Mouse (Mus musculus) kidney, postnatal 10 days (tissue): ENCODE measurements at regions not wholly inside any gene's neighbourhood (a gene's known extent, or its start where the extent isn't known, plus 50 kb on each side); places are given as distances from the start of the nearest gene placed in this dataset.
"Not testable (repeated sequence)": the region's sequence is repeated elsewhere in the genome, so short reads cannot be mapped to it uniquely, and the experiment has no call there.

ENCODE experiments used
- DNase-seq: peaks from one replicate; pipeline ENCODE4 v3.0.0; 2021; ENCODE audit warnings: mixed read lengths

DNA sequence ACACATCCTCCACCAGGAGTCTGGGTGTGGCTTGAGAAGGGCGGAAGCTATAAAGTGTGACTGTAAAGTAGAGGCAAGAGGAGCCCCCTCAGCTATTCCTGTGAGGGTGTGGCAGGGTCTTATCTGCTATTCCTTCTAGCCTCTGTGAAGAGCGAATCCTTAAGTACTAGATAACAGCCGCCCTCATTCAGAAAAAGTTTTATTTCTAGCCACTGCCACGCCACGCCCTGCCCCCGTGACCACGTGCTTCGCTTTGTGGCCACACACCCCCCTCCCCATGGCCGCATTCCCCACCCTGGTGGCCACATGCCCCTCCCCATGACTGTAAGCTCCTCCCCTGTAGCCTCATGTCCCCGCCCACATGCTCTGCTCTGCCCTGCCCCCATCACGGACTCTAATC lies 218.9 kb upstream of the A430005L14Rik start:
- DNase-seq: peak; percentile 18

- DNase-seq: no peak
These were observed 214.8 kb upstream of the A430005L14Rik start for GRCm38 (mm10) chr4:153742241-153742640.

DNA sequence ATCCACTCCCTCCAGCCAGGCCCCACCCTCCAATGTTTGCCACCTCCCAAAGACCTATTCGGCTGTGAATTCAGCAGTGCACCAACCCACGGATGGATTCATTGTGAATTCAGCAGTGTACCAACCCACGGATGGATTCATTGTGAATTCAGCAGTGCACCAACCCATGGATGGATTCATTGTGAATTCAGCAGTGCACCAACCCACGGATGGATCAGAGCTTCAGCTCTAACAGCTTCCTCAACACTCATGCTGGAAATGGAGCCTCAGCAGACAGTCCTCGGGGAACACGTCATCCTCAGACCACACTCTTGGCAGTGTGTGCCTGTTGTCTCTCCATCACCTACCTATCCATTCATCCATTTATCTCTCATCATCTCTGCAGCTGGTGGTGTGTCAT lies 204.2 kb upstream of the A430005L14Rik start:
- DNase-seq: no peak

DNA sequence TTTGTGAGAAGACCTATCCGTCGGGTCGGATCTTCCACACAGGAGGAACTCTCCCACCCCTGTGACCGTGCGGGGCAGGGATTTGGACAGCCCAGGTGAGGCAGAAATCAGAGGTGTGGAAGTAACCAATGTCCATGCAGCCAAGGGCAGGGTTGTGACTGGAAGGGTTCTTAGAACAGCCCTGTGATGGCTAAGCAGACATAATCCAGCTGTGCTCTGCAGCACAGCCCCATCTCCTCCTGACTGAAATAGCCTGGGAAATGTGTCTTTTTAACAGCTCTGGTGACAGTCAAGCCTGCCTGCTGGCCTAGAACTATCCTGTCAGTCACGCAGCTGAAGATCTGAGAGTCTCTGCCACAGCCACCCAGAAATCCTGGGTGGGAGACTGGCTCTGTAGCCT lies 198.7 kb upstream of the A430005L14Rik start:
- peak; percentile 20 for DNase-seq

GRCm38 (mm10) chr4:153758781-153759180 lies 198.3 kb upstream of the A430005L14Rik start:
- peak; percentile 59 for DNase-seq

DNA sequence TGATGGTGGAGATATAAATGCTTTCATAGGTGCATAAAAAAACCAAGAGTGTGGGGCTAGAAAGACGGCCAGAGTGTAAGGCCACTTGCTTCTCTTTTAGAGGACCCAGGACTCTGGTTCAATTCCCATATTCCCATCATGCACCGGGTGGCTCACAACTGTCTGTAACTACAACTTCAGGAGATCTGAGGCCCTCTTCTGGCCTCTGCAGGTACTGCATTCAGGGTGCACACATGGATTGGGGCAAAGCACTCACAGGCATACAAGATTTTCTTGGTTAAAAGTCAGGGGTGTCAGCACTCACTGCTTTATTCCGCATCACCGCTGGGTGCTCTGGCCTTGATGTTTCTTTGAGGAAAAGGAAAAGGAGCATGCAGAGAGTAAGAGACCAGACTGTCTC lies 196.1 kb upstream of the A430005L14Rik start:
- no peak for DNase-seq

DNA sequence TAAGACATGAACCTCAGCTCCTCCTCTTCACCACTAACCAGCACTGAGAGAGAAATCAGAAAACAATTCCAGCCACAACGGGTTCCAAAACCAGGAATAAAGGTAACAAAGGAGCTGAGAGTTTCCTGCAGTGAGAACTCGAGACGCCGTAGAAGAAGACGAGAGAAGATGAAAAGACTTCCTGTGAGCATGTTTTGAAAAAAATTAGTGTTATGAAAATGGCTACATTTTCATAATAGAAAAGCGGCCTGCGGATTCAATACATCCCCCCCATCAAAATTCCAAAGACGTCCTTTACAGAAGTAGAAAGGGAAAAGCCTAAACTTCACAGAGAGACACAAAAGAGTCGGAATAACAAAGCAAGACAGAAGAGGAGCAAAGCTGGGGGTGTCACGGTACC lies 193.6 kb upstream of the A430005L14Rik start:
- no peak for DNase-seq

- no peak for DNase-seq
These were observed 189.3 kb upstream of the A430005L14Rik start for GRCm38 (mm10) chr4:153767713-153768112.

DNA sequence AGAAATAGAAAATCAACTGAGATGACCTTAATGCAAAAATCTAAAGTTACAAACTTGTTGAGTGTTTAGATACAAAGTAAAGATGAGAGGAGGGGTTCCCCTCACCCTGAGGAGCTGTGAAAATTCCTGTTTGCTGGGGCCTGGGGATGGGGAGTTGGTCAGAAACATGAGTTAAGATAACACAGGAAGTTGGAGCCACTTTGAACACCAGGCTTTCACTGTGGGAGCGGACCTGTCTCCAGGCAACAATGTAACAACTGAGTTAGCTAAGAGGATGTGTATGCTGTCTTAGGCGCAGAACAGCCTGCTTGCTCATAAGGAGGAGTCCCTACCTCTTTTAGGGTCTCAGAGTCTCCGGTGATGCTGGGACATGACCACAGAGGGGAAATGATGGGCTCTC lies 188.7 kb upstream of the A430005L14Rik start:
- no peak for DNase-seq

DNA sequence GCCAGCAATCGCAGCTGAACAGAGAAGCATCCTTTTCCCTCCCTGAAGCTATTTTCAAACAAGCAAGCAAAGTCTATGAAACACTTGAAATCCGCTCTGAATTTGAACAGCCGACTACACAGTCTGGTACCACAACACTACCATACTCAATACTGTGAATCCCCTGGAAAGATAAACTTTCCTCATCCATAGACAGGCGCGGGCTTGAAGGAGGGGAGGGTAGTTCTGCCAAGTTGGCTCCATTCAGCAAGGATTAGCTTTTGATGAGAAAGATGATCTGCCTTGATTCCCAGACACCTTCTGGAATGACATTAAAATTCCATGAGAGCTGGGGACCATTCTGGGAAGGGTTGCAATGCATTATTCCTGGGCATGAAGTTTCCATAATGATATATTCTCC lies 186.4 kb upstream of the A430005L14Rik start:
- DNase-seq: no peak

GRCm38 (mm10) chr4:153780501-153780900 lies 176.5 kb upstream of the A430005L14Rik start:
- no peak for DNase-seq

DNA sequence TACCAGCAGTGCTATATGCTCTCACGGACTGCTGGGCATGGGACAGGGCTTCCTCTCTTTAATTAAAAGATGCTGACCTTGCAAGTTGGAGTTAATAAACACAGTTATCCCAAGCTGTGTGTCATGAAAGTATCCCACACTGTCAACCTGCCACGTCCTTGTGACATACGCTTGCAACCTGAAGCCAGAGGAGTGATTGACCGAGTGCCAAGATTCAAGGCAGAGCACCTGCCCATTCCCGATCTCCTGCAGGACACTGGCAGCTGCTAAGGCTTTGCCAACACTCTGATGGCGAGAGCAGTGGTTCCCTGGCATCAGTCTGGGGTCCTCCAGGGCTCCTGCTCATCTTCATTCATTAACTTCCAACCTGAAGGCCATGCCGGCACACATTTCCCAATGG lies 175.8 kb upstream of the A430005L14Rik start:
- no peak for DNase-seq

DNA sequence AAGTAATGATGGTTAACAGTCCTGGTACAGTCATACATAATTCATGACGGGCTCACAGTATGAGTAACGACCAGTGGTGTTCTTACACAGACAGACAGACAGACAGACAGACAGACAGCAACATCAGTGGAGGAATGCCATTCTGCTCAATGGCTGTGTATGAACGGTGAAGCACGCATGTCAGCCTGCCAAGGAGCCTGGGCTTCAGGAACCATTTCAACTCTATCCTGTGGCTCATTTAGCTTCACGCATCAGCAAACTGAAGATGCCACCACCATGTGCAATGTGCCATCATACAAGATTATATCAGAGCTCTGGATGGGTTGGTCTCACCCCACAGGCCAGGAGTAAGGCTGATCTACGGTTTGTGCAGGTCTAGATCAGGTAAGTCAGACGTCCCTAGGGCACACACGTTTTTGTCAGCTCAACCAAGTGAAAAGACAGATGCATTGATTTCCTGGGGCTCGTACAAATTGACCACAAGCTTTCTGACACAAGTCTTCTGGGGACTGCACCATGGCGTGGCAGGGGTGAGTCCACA lies 175.0 kb upstream of the A430005L14Rik start:
- no peak for DNase-seq

DNA sequence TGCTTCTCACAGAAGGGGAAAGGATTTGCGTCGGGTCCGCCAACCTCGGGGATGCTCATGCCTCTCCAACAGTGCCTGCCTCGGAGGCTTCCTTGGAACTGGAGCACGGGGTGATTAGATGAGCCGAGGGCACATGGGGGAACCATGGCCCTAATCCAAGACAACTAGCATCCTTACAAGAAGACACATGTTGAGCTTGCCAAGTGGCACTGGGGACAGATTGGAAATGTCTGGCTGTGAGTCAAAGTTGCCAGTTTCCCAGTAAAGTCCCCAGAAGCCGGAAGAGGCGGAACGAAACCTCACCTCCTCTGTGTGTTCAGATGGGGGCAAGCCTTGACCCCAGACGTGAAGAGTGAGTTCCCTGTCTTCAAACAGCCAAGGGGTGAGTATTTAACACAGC lies 172.6 kb upstream of the A430005L14Rik start:
- DNase-seq: no peak

DNA sequence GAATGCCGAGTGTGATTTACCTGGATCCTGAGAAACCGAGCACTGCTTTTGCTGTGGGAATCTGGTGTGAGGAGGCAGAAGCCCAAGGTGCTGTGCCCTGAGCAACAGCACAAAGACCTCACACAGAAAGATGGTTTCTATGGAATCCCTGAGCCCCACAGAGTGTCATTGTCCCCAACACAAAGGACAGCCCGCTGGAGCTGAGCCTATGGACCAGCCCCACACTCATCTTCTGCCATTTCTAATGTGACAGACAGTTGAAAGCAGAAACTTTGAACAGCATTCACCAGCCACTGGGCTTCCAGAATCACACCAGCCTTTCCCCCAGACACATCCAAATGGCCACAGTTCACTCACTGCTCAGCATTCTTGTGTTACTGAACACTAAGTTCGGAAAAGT lies 171.5 kb upstream of the A430005L14Rik start:
- no peak for DNase-seq

GRCm38 (mm10) chr4:153792307-153792706 lies 164.7 kb upstream of the A430005L14Rik start:
- no peak for DNase-seq

- no peak for DNase-seq
These were observed 159.0 kb upstream of the A430005L14Rik start for GRCm38 (mm10) chr4:153798061-153798460.

DNA sequence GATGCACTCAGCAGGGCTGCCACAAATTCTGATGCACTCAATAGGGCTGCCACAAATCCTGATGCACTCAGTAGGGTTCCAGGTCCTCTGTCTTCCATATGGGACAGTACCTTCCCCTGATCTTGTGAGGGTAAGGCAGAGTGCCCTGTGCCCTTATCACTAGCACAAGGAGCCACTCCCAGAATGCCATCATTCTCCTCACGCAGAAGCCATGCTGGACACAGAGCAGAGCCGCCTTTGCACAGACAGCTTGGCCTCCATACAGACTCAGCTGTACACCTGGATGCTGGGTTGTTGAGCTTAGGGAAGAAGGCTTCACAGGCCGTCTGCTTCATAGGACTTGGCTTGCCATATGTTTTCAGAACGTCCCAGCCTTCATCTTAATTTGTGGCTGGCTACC lies 151.3 kb upstream of the A430005L14Rik start:
- no peak for DNase-seq

DNA sequence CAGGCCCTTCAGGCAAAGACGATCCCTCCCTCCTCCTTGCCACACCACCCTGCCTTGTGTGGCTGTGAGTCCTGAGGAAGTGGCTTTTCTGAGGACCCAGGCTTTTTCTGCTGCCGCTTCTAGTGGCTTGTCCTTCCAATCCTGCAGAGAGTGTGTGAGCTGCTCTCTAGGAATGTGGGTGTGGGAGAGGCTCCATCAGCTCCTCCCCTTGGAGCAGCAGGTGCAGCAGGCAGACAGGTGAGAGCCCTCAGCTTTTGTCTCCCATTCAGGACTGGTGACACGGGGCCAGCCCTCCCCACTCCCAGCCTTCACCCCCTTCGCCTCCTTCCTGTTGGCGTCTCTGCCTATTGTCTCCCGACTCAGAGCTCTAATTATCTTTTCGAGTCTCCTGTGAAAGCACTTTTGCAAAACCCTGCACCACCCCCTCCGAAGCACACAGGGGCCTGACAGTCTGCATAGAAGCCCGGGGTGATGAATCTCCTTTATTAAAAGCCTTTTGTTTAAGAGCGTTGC lies 150.8 kb upstream of the A430005L14Rik start:
- no peak for DNase-seq

DNA sequence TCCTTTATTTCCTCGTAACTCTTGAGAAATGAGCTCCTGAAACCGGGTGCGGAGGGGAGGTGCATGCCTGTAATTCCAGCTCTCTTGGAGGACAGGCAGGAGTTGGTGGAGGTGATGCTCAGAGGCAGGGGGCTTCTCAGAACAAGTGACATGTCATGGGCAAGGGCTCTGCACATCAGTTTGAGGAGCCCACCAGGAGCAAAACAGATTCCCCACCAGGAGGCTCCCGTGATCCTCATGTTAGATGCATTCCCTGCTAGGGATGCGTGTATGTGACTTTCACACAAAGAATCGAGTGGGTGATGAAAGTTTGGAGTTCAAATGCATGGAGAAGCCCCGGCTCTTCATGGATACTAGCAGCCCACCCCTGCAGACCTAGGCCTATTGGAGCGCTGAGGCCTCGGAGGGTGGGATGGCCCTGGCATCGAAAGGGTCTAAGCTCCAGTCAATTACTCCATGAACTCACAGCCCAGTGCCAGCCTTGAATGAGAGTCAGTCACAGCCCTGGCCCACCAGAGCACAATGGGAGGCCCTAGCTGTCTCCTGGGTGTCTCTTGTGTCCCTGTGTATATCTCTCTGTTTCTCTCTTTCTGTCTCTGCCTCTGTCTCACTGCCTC lies 150.1 kb upstream of the A430005L14Rik start:
- peak; percentile 14 for DNase-seq

GRCm38 (mm10) chr4:153812866-153813265 lies 144.2 kb upstream of the A430005L14Rik start:
- DNase-seq: no peak

DNA sequence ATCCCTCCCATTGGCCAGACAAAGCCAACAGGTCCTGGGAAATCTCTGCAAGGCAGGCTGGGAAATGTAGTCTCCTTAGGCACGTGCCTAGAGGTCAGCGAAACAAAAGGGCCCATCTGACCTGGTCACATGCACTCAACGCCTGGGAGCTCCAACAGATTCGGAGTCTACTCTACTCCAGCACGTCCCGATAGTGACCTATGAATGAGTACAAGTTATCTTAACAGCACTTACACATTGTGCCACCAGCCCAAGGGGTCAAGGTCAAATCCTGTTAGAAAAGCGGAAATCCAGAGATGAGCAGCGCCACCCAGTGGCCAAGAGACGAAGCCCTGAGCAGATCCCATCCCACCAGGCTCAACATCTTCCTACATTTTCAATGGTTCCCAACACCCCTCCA lies 129.1 kb upstream of the A430005L14Rik start:
- DNase-seq: peak; percentile 18

- no peak for DNase-seq
These were observed 127.3 kb upstream of the A430005L14Rik start for GRCm38 (mm10) chr4:153829766-153830165.

DNA sequence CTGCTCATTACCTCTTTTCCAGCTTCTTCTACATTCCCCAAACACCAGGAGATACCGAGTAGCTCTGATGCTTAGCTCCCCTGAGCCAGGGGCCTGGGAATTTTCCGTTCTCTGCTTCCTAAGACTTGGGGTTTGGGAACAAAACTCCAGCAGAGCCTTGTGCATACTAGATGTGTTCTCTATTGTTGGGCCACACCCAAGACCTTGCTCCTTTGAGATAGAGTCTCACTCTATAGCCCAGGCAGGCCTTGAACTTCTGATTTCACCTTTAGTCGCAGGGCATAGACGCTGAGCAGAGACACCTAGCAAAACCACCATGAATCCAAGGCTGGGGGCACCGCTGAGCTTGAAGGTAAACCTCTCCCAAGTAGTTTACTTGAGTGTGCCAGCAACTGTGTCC lies 126.5 kb upstream of the A430005L14Rik start:
- DNase-seq: no peak

- DNase-seq: not testable (repeated sequence)
These were observed 125.8 kb upstream of the A430005L14Rik start for GRCm38 (mm10) chr4:153831251-153831650.
